Mouse (Mus musculus) gastrocnemius, postnatal 10 days (tissue): ENCODE data around the gene Galc. TPM values are rescaled to one million over a fixed set of nuclear protein-coding genes. Genes with fewer than 3 reads are reported as not detected.
A peak's percentile ranks its signal among the peaks of the same experiment; 100 is the strongest.

Experiments
- DNase-seq: peaks from one replicate; pipeline ENCODE4 v3.0.0; 2021; ENCODE audit warnings: mixed read lengths
- long read RNA-seq, 2 experiments: library from polyadenylated mRNA; stranded (forward); transcript quantifications; one replicate each; pipeline ENCODE4 v2.0.0; 2021
- total RNA-seq, 2 experiments: library from RNA; stranded (reverse); gene quantifications; 2 replicates each; pipeline ENCODE4 v1.2.3; 2021

Galc gene
- total RNA-seq: 1 to 10 TPM; 3.5 to 4.4 TPM
- long read RNA-seq, experiment 1, partial matches to known transcripts: 0 of 3 reads
- long read RNA-seq, experiment 1, other reads (novel, unspliced or antisense): 0 of 3 reads
- long read RNA-seq, experiment 2, partial matches to known transcripts: 0 of 3 reads
- long read RNA-seq, experiment 2, other reads (novel, unspliced or antisense): 1 of 3 reads

GRCm38 (mm10) chr12:98258845-98259517 is at the start of gene Galc:
Gene Galc (minus strand): TSS chr12:98259459.
- peak; percentile 86 for DNase-seq

GRCm38 (mm10) chr12:98307179-98307915 is 48.1 kb upstream of the Galc start:
- no peak for DNase-seq

- no peak for DNase-seq
These were observed 43.8 kb upstream of the Galc start for GRCm38 (mm10) chr12:98303013-98303412.

- DNase-seq: no peak
These were observed 42.7 kb upstream of the Galc start for GRCm38 (mm10) chr12:98301980-98302379.

GRCm38 (mm10) chr12:98294241-98294640 is 35.0 kb upstream of the Galc start:
- DNase-seq: no peak

- DNase-seq: no peak
These were observed 33.0 kb upstream of the Galc start for GRCm38 (mm10) chr12:98292278-98292677.

- no peak for DNase-seq
These were observed 31.2 kb upstream of the Galc start for GRCm38 (mm10) chr12:98290475-98290874.

- DNase-seq: no peak
These were observed 25.2 kb upstream of the Galc start for GRCm38 (mm10) chr12:98284477-98284876.

- DNase-seq: no peak
These were observed 24.2 kb upstream of the Galc start for GRCm38 (mm10) chr12:98283487-98283860.

- no peak for DNase-seq
These were observed 23.7 kb upstream of the Galc start for GRCm38 (mm10) chr12:98282776-98283486.

GRCm38 (mm10) chr12:98280996-98281395 is 21.7 kb upstream of the Galc start:
- no peak for DNase-seq

- peak; percentile 47 for DNase-seq
These were observed 21.3 kb upstream of the Galc start for GRCm38 (mm10) chr12:98280530-98280929.

GRCm38 (mm10) chr12:98272433-98272832 is 13.2 kb upstream of the Galc start:
- DNase-seq: no peak

- DNase-seq: no peak
These were observed 11.7 kb upstream of the Galc start for GRCm38 (mm10) chr12:98270810-98271566.

GRCm38 (mm10) chr12:98269791-98270745 is 10.8 kb upstream of the Galc start:
- DNase-seq: no peak

- DNase-seq: no peak
These were observed 9.4 kb upstream of the Galc start, which contains the start of gene Gpr65 for GRCm38 (mm10) chr12:98268441-98269369. Gene Gpr65 (plus strand): TSS chr12:98268635.

- DNase-seq: no peak
These were observed 6.4 kb upstream of the Galc start for GRCm38 (mm10) chr12:98265697-98266096.

GRCm38 (mm10) chr12:98259518-98259852 is 226 bp upstream of the Galc start:
- DNase-seq: no peak

- no peak for DNase-seq
These were observed 851 bp downstream of the Galc start for GRCm38 (mm10) chr12:98258371-98258844.
